Comparison of ENCODE assay signal across 8 mouse cellular contexts in the genomic region with DNA sequence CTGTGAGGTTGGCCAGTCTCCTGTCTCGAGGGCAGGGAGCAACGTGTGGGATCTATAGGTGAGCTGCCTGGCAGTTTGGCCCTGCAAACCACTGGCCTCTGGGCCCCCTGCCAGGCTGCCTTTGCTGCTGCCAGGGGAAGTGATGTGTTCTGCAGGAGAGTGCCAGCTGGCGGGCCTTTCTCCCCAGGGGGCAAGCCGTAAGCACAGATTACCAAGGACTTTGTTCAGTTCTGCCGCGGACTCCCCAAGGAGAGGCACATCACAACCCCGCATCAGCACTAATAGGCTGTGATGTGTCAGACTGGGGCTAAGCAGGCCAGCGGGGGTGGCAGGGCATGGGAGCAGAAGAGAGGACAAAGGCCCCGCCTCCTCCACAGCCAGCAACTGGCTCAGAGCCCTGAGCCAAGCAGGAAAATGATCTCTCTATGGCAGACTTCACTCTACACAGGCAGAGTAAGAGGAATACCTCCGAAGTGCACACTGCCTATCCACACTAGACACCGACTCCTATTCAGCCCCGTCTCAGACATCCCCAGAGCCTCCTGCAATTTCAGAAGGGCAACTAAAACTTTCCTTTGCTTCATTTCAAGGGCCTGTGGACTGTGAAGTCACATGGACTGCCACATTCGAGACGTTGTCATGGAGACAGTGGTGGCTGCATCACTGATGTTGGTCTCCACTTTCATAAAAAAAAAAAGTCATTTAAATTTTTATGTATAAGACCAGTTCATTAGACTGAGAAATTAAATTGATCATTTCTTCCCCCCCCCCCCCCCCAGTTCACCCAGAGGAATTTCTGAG.
DNase-seq lines count a peak whose midpoint lies in the region; ATAC-seq and TF ChIP-seq lines count a peak whose summit lies in the region.

No protein-coding gene starts in this region.

- DNase-seq in spleen, postnatal 36 days (ENCODE audit: low spot score in 2 of 2): peak; percentile 1 to 2
- DNase-seq in spleen, adult 12 weeks (ENCODE audit: low spot score): no peak
- peak; percentile 73 for DNase-seq in forebrain, embryonic 11.5 days (ENCODE audit: low spot score)
- DNase-seq in kidney, postnatal 0 days (ENCODE audit: low spot score): peak; percentile 62
- DNase-seq in natural killer cell, adult 2 months (ENCODE audit: low spot score in 2 of 2): no peak

- H3K36me3 ChIP-seq in forebrain, embryonic 11.5 days (ENCODE audit: control insufficient read depth, insufficient read depth, low read length): no peaks in the 10 kb centered on the region
- no peaks in the 10 kb centered on the region for H3K36me3 ChIP-seq in heart, embryonic 14.5 days (ENCODE audit: control insufficient read depth, insufficient read depth, low read length)
- no peaks in the 10 kb centered on the region for H3K36me3 ChIP-seq in kidney, postnatal 0 days (ENCODE audit: insufficient read depth, low read length)
- no peaks in the 10 kb centered on the region for H3K36me3 ChIP-seq in liver, embryonic 15.5 days (replicated peaks)

- no peak for TF ChIP-seq CTCF in kidney, postnatal 0 days (IDR thresholded peaks at IDR 0.05; ENCODE audit: low read depth)
- TF ChIP-seq CTCF in olfactory bulb, adult 2 months (IDR thresholded peaks at IDR 0.05; ENCODE audit: insufficient read depth, low read depth, low read length): no peak

- H3K4me2 ChIP-seq in forebrain, embryonic 11.5 days (ENCODE audit: low read depth, low read length, severe bottlenecking): peak overlapping the region; percentile 31
- peak overlapping the region; percentile 48 for H3K4me2 ChIP-seq in heart, embryonic 14.5 days (ENCODE audit: low read length)
- no peak overlapping the region for H3K4me2 ChIP-seq in kidney, postnatal 0 days (ENCODE audit: low read length)
- H3K4me2 ChIP-seq in liver, embryonic 15.5 days: no peak overlapping the region

- no peaks in the 10 kb centered on the region for H3K9me3 ChIP-seq in forebrain, embryonic 11.5 days (ENCODE audit: control insufficient read depth, low read length)
- no peaks in the 10 kb centered on the region for H3K9me3 ChIP-seq in heart, embryonic 14.5 days (ENCODE audit: control insufficient read depth, low read length)
- H3K9me3 ChIP-seq in kidney, postnatal 0 days (replicated peaks; ENCODE audit: low read length): no peaks in the 10 kb centered on the region
- H3K9me3 ChIP-seq in liver, embryonic 15.5 days (replicated peaks): no peaks in the 10 kb centered on the region

- no peak overlapping the region for H3K9ac ChIP-seq in forebrain, embryonic 11.5 days (ENCODE audit: low read length)
- H3K9ac ChIP-seq in heart, embryonic 14.5 days (ENCODE audit: low read length): peak overlapping the region; percentile 17; the same call in 1 of the 2 replicates
- no peak overlapping the region for H3K9ac ChIP-seq in kidney, postnatal 0 days (ENCODE audit: low read depth, low read length)
- no peak overlapping the region for H3K9ac ChIP-seq in liver, embryonic 15.5 days

- TF ChIP-seq POLR2A in olfactory bulb, adult 2 months (IDR thresholded peaks at IDR 0.05; ENCODE audit: insufficient read depth, low read depth, low read length): no peak

- H3K4me3 ChIP-seq in forebrain, embryonic 11.5 days (ENCODE audit: low read depth, low read length): no peak overlapping the region
- no peak overlapping the region for H3K4me3 ChIP-seq in heart, embryonic 14.5 days (ENCODE audit: control insufficient read depth in 1 of 2, insufficient read depth in 1 of 2, low read depth in 1 of 2, low read length in 2 of 2)
- H3K4me3 ChIP-seq in kidney, postnatal 0 days (replicated peaks; ENCODE audit: low read depth, low read length): no peak overlapping the region
- H3K4me3 ChIP-seq in liver, embryonic 15.5 days (replicated peaks): no peak overlapping the region
- H3K4me3 ChIP-seq in olfactory bulb, adult 2 months (ENCODE audit: insufficient read depth, low read depth, low read length): no peak overlapping the region

- peak; percentile 58 for ATAC-seq in forebrain, embryonic 11.5 days (replicated peaks; ENCODE audit: low FRiP score)
- ATAC-seq in heart, embryonic 14.5 days (ENCODE audit: insufficient number of reproducible peaks, insufficient read depth, low FRiP score, low read depth): peak; percentile 81
- ATAC-seq in kidney, postnatal 0 days (replicated peaks; ENCODE audit: low FRiP score, low read depth): peak; percentile 77
- 0 out of 2 replicates have a peak, but pooled peaks have one; percentile 15 for ATAC-seq in liver, embryonic 15.5 days (ENCODE audit: insufficient read depth)

- 0 out of 2 replicates have a peak overlapping the region, but pooled peaks have one; percentile 47 for H3K27ac ChIP-seq in forebrain, embryonic 11.5 days (ENCODE audit: low read depth, low read length)
- peak overlapping the region in 1 of 2 experiments; percentile 6; a peak in 1 of 4 replicates for H3K27ac ChIP-seq in heart, embryonic 14.5 days (replicated peaks in 1 of 2; ENCODE audit: control insufficient read depth in 1 of 2, insufficient read depth in 1 of 2, low read depth in 2 of 2, low read length in 2 of 2)
- no peak overlapping the region for H3K27ac ChIP-seq in kidney, postnatal 0 days
- no peak overlapping the region for H3K27ac ChIP-seq in liver, embryonic 15.5 days (replicated peaks)
- peak overlapping the region; percentile 16; the same call in 1 of the 2 replicates for H3K27ac ChIP-seq in olfactory bulb, adult 2 months (ENCODE audit: insufficient read depth, low read depth, low read length)

- 10% methylated on average over 14 of the region's 14 CpGs for WGBS in forebrain, embryonic 11.5 days
- WGBS in heart, embryonic 14.5 days: 14% methylated on average over 14 of the region's 14 CpGs
- 31% methylated on average over 14 of the region's 14 CpGs for WGBS in kidney, postnatal 0 days
- 38% methylated on average over 14 of the region's 14 CpGs for WGBS in liver, embryonic 15.5 days (ENCODE audit: insufficient replicate concordance)
- WGBS in olfactory bulb, adult 2 months: 13% methylated on average over 14 of the region's 14 CpGs

- H3K4me1 ChIP-seq in forebrain, embryonic 11.5 days (replicated peaks; ENCODE audit: control insufficient read depth, insufficient read depth, low read length): peaks cover 40% of the 10 kb centered on the region
- peaks cover 6 to 8% of the 10 kb centered on the region in 2 experiments; a peak in 2 of 4 replicates for H3K4me1 ChIP-seq in heart, embryonic 14.5 days (ENCODE audit: control insufficient read depth in 2 of 2, insufficient read depth in 2 of 2, low read length in 2 of 2)
- H3K4me1 ChIP-seq in kidney, postnatal 0 days (replicated peaks; ENCODE audit: insufficient read depth, low read length): 0 out of 2 replicates have a peak, but pooled peaks cover 5% of the 10 kb centered on the region
- H3K4me1 ChIP-seq in liver, embryonic 15.5 days (replicated peaks): no peaks in the 10 kb centered on the region
- H3K4me1 ChIP-seq in olfactory bulb, adult 2 months (ENCODE audit: control insufficient read depth, insufficient read depth, low read length): peaks cover 27% of the 10 kb centered on the region

- peaks cover 11% of the 10 kb centered on the region for H3K27me3 ChIP-seq in forebrain, embryonic 11.5 days (ENCODE audit: control insufficient read depth, insufficient read depth, low read length)
- peaks cover 6% of the 10 kb centered on the region; the same call in 1 of the 2 replicates for H3K27me3 ChIP-seq in heart, embryonic 14.5 days (ENCODE audit: control insufficient read depth, insufficient read depth, low read length)
- no peaks in the 10 kb centered on the region for H3K27me3 ChIP-seq in kidney, postnatal 0 days (ENCODE audit: insufficient read depth, low read length)
- H3K27me3 ChIP-seq in liver, embryonic 15.5 days: no peaks in the 10 kb centered on the region; the same call in 1 of the 2 replicates

Comparison
In these comparisons a context has a peak if more than half of its experiments do, and no peak if none do; other contexts are left out.
1. DNase-seq: peak in spleen, postnatal 36 days (2 of 2), forebrain, embryonic 11.5 days (single experiment) and kidney, postnatal 0 days (single experiment); none in spleen, adult 12 weeks (single experiment) and natural killer cell, adult 2 months (0 of 2).
2. ATAC-seq: peak in every context shown above with its lines; median percentile 81 in heart, embryonic 14.5 days; 77 in kidney, postnatal 0 days; 58 in forebrain, embryonic 11.5 days; 15 in liver, embryonic 15.5 days.
3. H3K27ac ChIP-seq: peak in forebrain, embryonic 11.5 days (single experiment) and olfactory bulb, adult 2 months (single experiment); none in kidney, postnatal 0 days (single experiment) and liver, embryonic 15.5 days (single experiment).
4. H3K4me2 ChIP-seq: peak in forebrain, embryonic 11.5 days (single experiment) and heart, embryonic 14.5 days (single experiment); none in kidney, postnatal 0 days (single experiment) and liver, embryonic 15.5 days (single experiment).